17 mouse cellular contexts compared by ENCODE assay signal in the genomic region with DNA sequence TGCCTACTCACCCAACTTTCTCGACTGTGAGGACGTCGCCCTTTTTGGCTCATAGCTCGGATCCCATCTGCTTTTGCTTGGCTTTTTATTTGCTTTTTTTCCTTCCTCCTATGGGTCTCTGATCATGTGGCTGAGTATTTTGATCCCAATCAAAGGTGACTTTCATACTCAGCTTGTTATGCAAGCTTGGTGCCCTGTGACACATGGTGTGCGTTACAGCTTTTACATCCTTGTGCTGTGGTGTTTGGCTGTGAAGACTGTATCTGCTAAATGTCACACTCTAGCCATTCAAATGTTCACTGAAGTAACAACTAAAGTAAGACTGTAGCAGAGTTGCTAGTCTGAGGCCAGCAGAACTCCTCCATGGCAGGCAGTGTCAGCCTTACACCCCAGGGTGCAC.
DNase-seq lines count a peak whose midpoint lies in the region; ATAC-seq and TF ChIP-seq lines count a peak whose summit lies in the region.
"Had no signal": no experiment of that assay in that cellular context is flagged by ENCODE, and none has a peak within 500 bp of the region (broad histone marks: within the 10 kb centered on the region; RNA-seq: fewer than 3 reads in every experiment).

No protein-coding gene starts in this region.

- no peaks in the 10 kb centered on the region for H3K27me3 ChIP-seq in forebrain, embryonic 14.5 days (replicated peaks; ENCODE audit: control insufficient read depth, insufficient read depth, low read length)
- peaks cover 6% of the 10 kb centered on the region; the same call in 1 of the 2 replicates for H3K27me3 ChIP-seq in forebrain, embryonic 10.5 days (ENCODE audit: poor library complexity, severe bottlenecking)
- no peaks in the 10 kb centered on the region for H3K27me3 ChIP-seq in hindbrain, postnatal 0 days (ENCODE audit: insufficient read depth, low read length)
- H3K27me3 ChIP-seq in hindbrain, embryonic 14.5 days (ENCODE audit: control insufficient read depth, insufficient read depth, low read length) = no peaks in the 10 kb centered on the region
- H3K27me3 ChIP-seq in liver, adult 2 months (ENCODE audit: control insufficient read depth, insufficient read depth, low read length) = no peaks in the 10 kb centered on the region
- H3K27me3 ChIP-seq in liver, postnatal 0 days (ENCODE audit: insufficient read depth, low read length) = no peaks in the 10 kb centered on the region
- H3K27me3 ChIP-seq: intestine, embryonic 15.5 days; liver, embryonic 13.5 days; midbrain, embryonic 12.5 days; stomach, embryonic 15.5 days had no signal

- ATAC-seq in forebrain, embryonic 14.5 days = peak; percentile 37; the same call in 1 of the 2 replicates
- ATAC-seq in hindbrain, postnatal 0 days = peak; percentile 70
- no peak for ATAC-seq in hindbrain, embryonic 14.5 days (ENCODE audit: low FRiP score)
- no peak for ATAC-seq in liver, postnatal 0 days
- ATAC-seq: intestine, embryonic 15.5 days had no signal

- no peak for TF ChIP-seq POLR2A in liver, adult 2 months (IDR thresholded peaks at IDR 0.05; ENCODE audit: extremely low read depth, insufficient read depth, low read length)

- no peak overlapping the region for H3K4me3 ChIP-seq in forebrain, embryonic 14.5 days (ENCODE audit: low read depth, low read length)
- H3K4me3 ChIP-seq in forebrain, embryonic 10.5 days = no peak overlapping the region
- H3K4me3 ChIP-seq in hindbrain, postnatal 0 days (ENCODE audit: low read length) = no peak overlapping the region
- H3K4me3 ChIP-seq in hindbrain, embryonic 14.5 days (replicated peaks; ENCODE audit: low read length) = no peak overlapping the region
- H3K4me3 ChIP-seq in liver, adult 2 months (ENCODE audit: insufficient read depth, low read depth, low read length) = no peak overlapping the region
- no peak overlapping the region for H3K4me3 ChIP-seq in liver, postnatal 0 days (ENCODE audit: low read depth, low read length)
- H3K4me3 ChIP-seq: intestine, embryonic 15.5 days; liver, embryonic 13.5 days; midbrain, embryonic 12.5 days; stomach, embryonic 15.5 days had no signal

- WGBS in forebrain, embryonic 14.5 days = 45% methylated on average over 5 of the region's 5 CpGs
- WGBS in forebrain, embryonic 10.5 days = 90% methylated on average over 5 of the region's 5 CpGs
- WGBS in hindbrain, postnatal 0 days = 43% methylated on average over 5 of the region's 5 CpGs
- 77% methylated on average over 5 of the region's 5 CpGs for WGBS in hindbrain, embryonic 14.5 days
- WGBS in liver, adult 2 months = 23% methylated on average over 5 of the region's 5 CpGs
- 86% methylated on average over 5 of the region's 5 CpGs for WGBS in liver, postnatal 0 days (ENCODE audit: insufficient replicate concordance)

- H3K79me2 ChIP-seq in liver, adult 2 months (ENCODE audit: control insufficient read depth, insufficient read depth, low read length) = no peaks in the 10 kb centered on the region

- H3K4me1 ChIP-seq in forebrain, embryonic 14.5 days (ENCODE audit: control insufficient read depth, insufficient read depth, low read length) = peaks cover 10% of the 10 kb centered on the region
- H3K4me1 ChIP-seq in forebrain, embryonic 10.5 days = peaks cover 2% of the 10 kb centered on the region; the same call in 1 of the 2 replicates
- H3K4me1 ChIP-seq in hindbrain, postnatal 0 days (ENCODE audit: insufficient read depth, low read length) = no peaks in the 10 kb centered on the region
- 0 out of 2 replicates have a peak, but pooled peaks cover 3% of the 10 kb centered on the region for H3K4me1 ChIP-seq in hindbrain, embryonic 14.5 days (replicated peaks; ENCODE audit: control insufficient read depth, insufficient read depth, low read length)
- H3K4me1 ChIP-seq in liver, adult 2 months (ENCODE audit: control insufficient read depth, insufficient read depth, low read length) = peaks cover 2% of the 10 kb centered on the region; the same call in 1 of the 2 replicates
- H3K4me1 ChIP-seq in liver, postnatal 0 days (ENCODE audit: insufficient read depth) = peaks cover 14% of the 10 kb centered on the region

- H3K4me2 ChIP-seq in forebrain, embryonic 14.5 days (ENCODE audit: low read length) = no peak overlapping the region
- H3K4me2 ChIP-seq in hindbrain, postnatal 0 days (ENCODE audit: low read depth, low read length) = no peak overlapping the region
- H3K4me2 ChIP-seq in hindbrain, embryonic 14.5 days (replicated peaks) = no peak overlapping the region
- no peak overlapping the region for H3K4me2 ChIP-seq in liver, postnatal 0 days (ENCODE audit: low read depth, low read length)
- H3K4me2 ChIP-seq: intestine, embryonic 15.5 days; liver, embryonic 13.5 days; midbrain, embryonic 12.5 days; stomach, embryonic 15.5 days had no signal

- TF ChIP-seq EP300 in liver, postnatal 0 days (IDR thresholded peaks at IDR 0.05; ENCODE audit: low read depth) = no peak

- H3K9me3 ChIP-seq in forebrain, embryonic 14.5 days (replicated peaks; ENCODE audit: control insufficient read depth, low read length) = no peaks in the 10 kb centered on the region
- H3K9me3 ChIP-seq in forebrain, embryonic 10.5 days = no peaks in the 10 kb centered on the region
- H3K9me3 ChIP-seq in hindbrain, postnatal 0 days (ENCODE audit: low read length) = no peaks in the 10 kb centered on the region
- no peaks in the 10 kb centered on the region for H3K9me3 ChIP-seq in hindbrain, embryonic 14.5 days (ENCODE audit: control insufficient read depth, low read length)
- no peaks in the 10 kb centered on the region for H3K9me3 ChIP-seq in liver, postnatal 0 days (ENCODE audit: low read length)
- H3K9me3 ChIP-seq: intestine, embryonic 15.5 days; liver, embryonic 13.5 days; midbrain, embryonic 12.5 days; stomach, embryonic 15.5 days had no signal

- H3K36me3 ChIP-seq in forebrain, embryonic 14.5 days (ENCODE audit: control insufficient read depth, insufficient read depth, low read length) = no peaks in the 10 kb centered on the region
- H3K36me3 ChIP-seq in forebrain, embryonic 10.5 days (replicated peaks) = no peaks in the 10 kb centered on the region
- no peaks in the 10 kb centered on the region for H3K36me3 ChIP-seq in hindbrain, postnatal 0 days (ENCODE audit: insufficient read depth, low read length)
- no peaks in the 10 kb centered on the region for H3K36me3 ChIP-seq in hindbrain, embryonic 14.5 days (replicated peaks; ENCODE audit: control insufficient read depth, insufficient read depth)
- no peaks in the 10 kb centered on the region for H3K36me3 ChIP-seq in liver, adult 2 months (ENCODE audit: control insufficient read depth, insufficient read depth, low read length)
- no peaks in the 10 kb centered on the region for H3K36me3 ChIP-seq in liver, postnatal 0 days (replicated peaks; ENCODE audit: insufficient read depth, low read length)
- H3K36me3 ChIP-seq: intestine, embryonic 15.5 days; liver, embryonic 13.5 days; midbrain, embryonic 12.5 days; stomach, embryonic 15.5 days had no signal

- no peak overlapping the region for H3K9ac ChIP-seq in forebrain, embryonic 14.5 days (ENCODE audit: low read length)
- no peak overlapping the region for H3K9ac ChIP-seq in hindbrain, postnatal 0 days (replicated peaks; ENCODE audit: low read length)
- no peak overlapping the region for H3K9ac ChIP-seq in hindbrain, embryonic 14.5 days
- H3K9ac ChIP-seq in liver, adult 2 months (ENCODE audit: low read depth, low read length) = no peak overlapping the region
- no peak overlapping the region for H3K9ac ChIP-seq in liver, postnatal 0 days (replicated peaks)
- H3K9ac ChIP-seq: intestine, embryonic 15.5 days; liver, embryonic 13.5 days; midbrain, embryonic 12.5 days; stomach, embryonic 15.5 days had no signal

- H3K27ac ChIP-seq in forebrain, embryonic 14.5 days (ENCODE audit: low read depth, low read length) = 0 out of 2 replicates have a peak overlapping the region, but pooled peaks have one; percentile 44
- H3K27ac ChIP-seq in forebrain, embryonic 10.5 days = no peak overlapping the region
- 0 out of 2 replicates have a peak overlapping the region, but pooled peaks have one; percentile 6 for H3K27ac ChIP-seq in hindbrain, postnatal 0 days
- H3K27ac ChIP-seq in hindbrain, embryonic 14.5 days = no peak overlapping the region
- H3K27ac ChIP-seq in liver, adult 2 months (replicated peaks; ENCODE audit: insufficient read depth, low read depth, low read length) = no peak overlapping the region
- H3K27ac ChIP-seq in liver, postnatal 0 days (ENCODE audit: low read depth) = no peak overlapping the region
- H3K27ac ChIP-seq: intestine, embryonic 15.5 days; liver, embryonic 13.5 days; stomach, embryonic 15.5 days had no signal

- peak; percentile 35 for DNase-seq in forebrain, embryonic 14.5 days (ENCODE audit: low spot score)
- no peak for DNase-seq in forebrain, embryonic 10.5 days (ENCODE audit: extremely low spot score, low spot score)
- DNase-seq in hindbrain, postnatal 0 days (ENCODE audit: low spot score) = peak; percentile 59
- DNase-seq in hindbrain, embryonic 14.5 days (ENCODE audit: low spot score) = no peak
- peak; percentile 75 for DNase-seq in liver, adult 2 months (ENCODE audit: extremely low read depth, low read depth, low spot score)
- no peak for DNase-seq in liver, postnatal 0 days
- DNase-seq in layer of hippocampus, adult 11-12 months (ENCODE audit: low spot score) = no peak
- DNase-seq in right cerebral cortex, postnatal 25 days = no peak
- DNase-seq: B cell, adult 2 months; cerebellum, adult 9-10 months; layer of hippocampus, postnatal 36 days; liver, embryonic 13.5 days; right cerebral cortex, postnatal 4 days; thymus, postnatal 25 days had no signal

- TF ChIP-seq CTCF in hindbrain, postnatal 0 days (IDR thresholded peaks at IDR 0.05; ENCODE audit: low read depth) = no peak
- TF ChIP-seq CTCF in liver, adult 2 months (IDR thresholded peaks at IDR 0.05; ENCODE audit: low read depth, low read length) = no peak
- TF ChIP-seq CTCF in liver, postnatal 0 days (IDR thresholded peaks at IDR 0.05; ENCODE audit: low read depth) = no peak

Comparison
In these comparisons a context has a peak if more than half of its experiments do, and no peak if none do; other contexts are left out.
1. ATAC-seq: peak in forebrain, embryonic 14.5 days (single experiment) and hindbrain, postnatal 0 days (single experiment); none in hindbrain, embryonic 14.5 days (single experiment) and liver, postnatal 0 days (single experiment).
2. DNase-seq: peak in forebrain, embryonic 14.5 days (single experiment), hindbrain, postnatal 0 days (single experiment) and liver, adult 2 months (single experiment); none in forebrain, embryonic 10.5 days (single experiment), hindbrain, embryonic 14.5 days (single experiment), liver, postnatal 0 days (single experiment), layer of hippocampus, adult 11-12 months (single experiment) and right cerebral cortex, postnatal 25 days (single experiment).
3. H3K27ac ChIP-seq: peak in forebrain, embryonic 14.5 days (single experiment) and hindbrain, postnatal 0 days (single experiment); none in forebrain, embryonic 10.5 days (single experiment), hindbrain, embryonic 14.5 days (single experiment), liver, adult 2 months (single experiment) and liver, postnatal 0 days (single experiment).